Comparison of ENCODE assay signal across 19 mouse cellular contexts in the genomic region with DNA sequence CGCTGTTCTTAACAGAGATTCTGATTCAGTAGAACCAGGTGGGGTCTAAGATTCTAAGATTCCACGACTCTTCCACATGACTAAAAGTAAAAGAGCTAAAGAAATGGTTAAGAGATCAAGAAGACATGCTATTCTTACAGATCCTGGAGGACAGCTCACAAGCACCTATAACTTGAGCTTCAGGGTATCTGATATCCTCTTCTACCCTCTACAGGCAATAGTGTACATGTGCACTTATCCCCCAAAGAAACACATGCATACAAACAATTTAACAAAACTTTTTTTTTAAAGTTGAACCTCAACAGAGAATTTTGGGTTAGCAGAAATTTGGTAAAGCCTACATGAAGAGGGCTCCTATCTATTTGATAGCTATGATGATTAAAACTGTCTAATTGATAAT.
DNase-seq lines count a peak whose midpoint lies in the region; ATAC-seq and TF ChIP-seq lines count a peak whose summit lies in the region.
"Had no signal": no experiment of that assay in that cellular context is flagged by ENCODE, and none has a peak within 500 bp of the region (broad histone marks: within the 10 kb centered on the region; RNA-seq: fewer than 3 reads in every experiment).

No protein-coding gene starts in this region.

- H3K9me3 ChIP-seq in intestine, postnatal 0 days (ENCODE audit: control insufficient read depth) = no peaks in the 10 kb centered on the region
- no peaks in the 10 kb centered on the region for H3K9me3 ChIP-seq in intestine, embryonic 16.5 days (ENCODE audit: control insufficient read depth, low read length)
- H3K9me3 ChIP-seq: embryonic facial prominence, embryonic 13.5 days; forebrain, embryonic 13.5 days; heart, embryonic 12.5 days; hindbrain, embryonic 13.5 days; intestine, embryonic 15.5 days had no signal

- TF ChIP-seq CTCF in intestine, postnatal 0 days (IDR thresholded peaks at IDR 0.05; ENCODE audit: low read depth) = peak; percentile 44

- no peak for ATAC-seq in intestine, postnatal 0 days
- ATAC-seq in intestine, embryonic 16.5 days = no peak
- peak; percentile 52; the same call in 1 of the 2 replicates for ATAC-seq in megakaryocyte progenitor cell, adult 5-6 weeks (replicated peaks; ENCODE audit: poor library complexity)
- ATAC-seq: forebrain, embryonic 13.5 days; intestine, embryonic 15.5 days had no signal

- H3K27ac ChIP-seq in intestine, postnatal 0 days (ENCODE audit: low read depth, low read length) = no peak overlapping the region
- no peak overlapping the region for H3K27ac ChIP-seq in intestine, embryonic 16.5 days (ENCODE audit: low read length)
- H3K27ac ChIP-seq: embryonic facial prominence, embryonic 13.5 days; forebrain, embryonic 13.5 days; gastrocnemius, adult 2 months; hindbrain, embryonic 13.5 days; intestine, embryonic 15.5 days had no signal

- H3K4me1 ChIP-seq in intestine, postnatal 0 days (replicated peaks; ENCODE audit: control insufficient read depth, insufficient read depth, low read length) = no peaks in the 10 kb centered on the region
- no peaks in the 10 kb centered on the region for H3K4me1 ChIP-seq in intestine, embryonic 16.5 days (ENCODE audit: control insufficient read depth, insufficient read depth, low read length)
- H3K4me1 ChIP-seq: embryonic facial prominence, embryonic 13.5 days; intestine, embryonic 15.5 days had no signal

- H3K4me3 ChIP-seq in intestine, postnatal 0 days (ENCODE audit: low read depth, low read length) = no peak overlapping the region
- no peak overlapping the region for H3K4me3 ChIP-seq in intestine, embryonic 16.5 days (ENCODE audit: low read length)
- H3K4me3 ChIP-seq: embryonic facial prominence, embryonic 13.5 days; forebrain, embryonic 13.5 days; gastrocnemius, adult 2 months; heart, embryonic 12.5 days; hindbrain, embryonic 13.5 days; intestine, embryonic 15.5 days had no signal

- no peak overlapping the region for H3K4me2 ChIP-seq in intestine, postnatal 0 days (replicated peaks; ENCODE audit: low read depth)
- H3K4me2 ChIP-seq in intestine, embryonic 16.5 days (ENCODE audit: low read depth, low read length) = no peak overlapping the region
- H3K4me2 ChIP-seq: embryonic facial prominence, embryonic 13.5 days; forebrain, embryonic 13.5 days; heart, embryonic 12.5 days; hindbrain, embryonic 13.5 days; intestine, embryonic 15.5 days had no signal

- no peaks in the 10 kb centered on the region for H3K27me3 ChIP-seq in intestine, postnatal 0 days (replicated peaks; ENCODE audit: control insufficient read depth, insufficient read depth, low read length)
- H3K27me3 ChIP-seq in intestine, embryonic 16.5 days (replicated peaks; ENCODE audit: control insufficient read depth, insufficient read depth, low read length) = no peaks in the 10 kb centered on the region
- H3K27me3 ChIP-seq: embryonic facial prominence, embryonic 13.5 days; forebrain, embryonic 13.5 days; heart, embryonic 12.5 days; hindbrain, embryonic 13.5 days; intestine, embryonic 15.5 days had no signal

- WGBS in intestine, postnatal 0 days = 97% methylated on average over 2 of the region's 2 CpGs
- 96% methylated on average over 2 of the region's 2 CpGs for WGBS in intestine, embryonic 16.5 days

- no peak overlapping the region for H3K9ac ChIP-seq in intestine, postnatal 0 days (ENCODE audit: low read depth, low read length)
- no peak overlapping the region for H3K9ac ChIP-seq in intestine, embryonic 16.5 days (ENCODE audit: low read depth, low read length)
- H3K9ac ChIP-seq: embryonic facial prominence, embryonic 13.5 days; forebrain, embryonic 13.5 days; heart, embryonic 12.5 days; hindbrain, embryonic 13.5 days; intestine, embryonic 15.5 days had no signal

- H3K36me3 ChIP-seq in intestine, postnatal 0 days (ENCODE audit: control insufficient read depth, insufficient read depth) = no peaks in the 10 kb centered on the region
- no peaks in the 10 kb centered on the region for H3K36me3 ChIP-seq in intestine, embryonic 16.5 days (ENCODE audit: control insufficient read depth, insufficient read depth, low read length)
- H3K36me3 ChIP-seq: embryonic facial prominence, embryonic 13.5 days; heart, embryonic 12.5 days; hindbrain, embryonic 13.5 days; intestine, embryonic 15.5 days had no signal

- DNase-seq in 3T3-L1 (ENCODE audit: low read depth, low spot score) (peak; percentile 16), 416B (ENCODE audit: low read depth) (peak; percentile 6)
- no peak for DNase-seq in thymus, postnatal 14 days
- no peak for DNase-seq in cerebellum, adult 9-11 months
- DNase-seq: adrenal gland, adult 8-10 months; adrenal gland, postnatal 36 days; cerebellum, adult 2 months; cerebellum, postnatal 14 days; gastrocnemius, adult 2 months; gastrocnemius, postnatal 25 days; heart, postnatal 4 days had no signal

Comparison
In these comparisons a context has a peak if more than half of its experiments do, and no peak if none do; other contexts are left out.
1. DNase-seq: peak in 3T3-L1 (single experiment) and 416B (single experiment); none in thymus, postnatal 14 days (single experiment) and cerebellum, adult 9-11 months (single experiment).